Mouse (Mus musculus): ENCODE measurements around the gene Snrpd3.
"Not testable (repeated sequence)": the region's sequence is repeated elsewhere in the genome, so short reads cannot be mapped to it uniquely, and the experiment has no call there.

Gene Snrpd3

GRCm38 (mm10) chr10:75547901-75548300, 30.6 kb downstream of the Snrpd3 start:
- no peak for DNase-seq

- no peak for DNase-seq
Measured at GRCm38 (mm10) chr10:75548486-75548885, 31.1 kb downstream of the Snrpd3 start.

DNA sequence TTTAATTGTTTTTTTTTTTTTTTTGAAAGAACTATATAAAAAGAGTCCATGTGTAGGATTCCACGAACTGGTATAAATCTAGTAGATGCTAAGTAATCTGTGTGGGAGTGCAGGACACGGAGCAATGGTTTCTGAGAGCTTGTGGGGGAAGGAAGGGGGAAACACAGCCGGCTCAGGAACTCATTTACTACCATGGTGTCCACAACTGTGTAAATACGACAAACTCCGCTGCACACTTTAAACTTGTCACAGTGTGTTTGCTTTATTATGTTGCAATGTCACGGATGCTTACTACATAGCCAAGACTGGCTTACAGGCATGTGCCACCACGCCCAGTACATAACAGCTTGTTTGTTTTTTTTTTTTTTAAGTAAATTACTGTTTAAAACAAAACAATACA, 32.5 kb downstream of the Snrpd3 start:
- DNase-seq, result no peak

DNA sequence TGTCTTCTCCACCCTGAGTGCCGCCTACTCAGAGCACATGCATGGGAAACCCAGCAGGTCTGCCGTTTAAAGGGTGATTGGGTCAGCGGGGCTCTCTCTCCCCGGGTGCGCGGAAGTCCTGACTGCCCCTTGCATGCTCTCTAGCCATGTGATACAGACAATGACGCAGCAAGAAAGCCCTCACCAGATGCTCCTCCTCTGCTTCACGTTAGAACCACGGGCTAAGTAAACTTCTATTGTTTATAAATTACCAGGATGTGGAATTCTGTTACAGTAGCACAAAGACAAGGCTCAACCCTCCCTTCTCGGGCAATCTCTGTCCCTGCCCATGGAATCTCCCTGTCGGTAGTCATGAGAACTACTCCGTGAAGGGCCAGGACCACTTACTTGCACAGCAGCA, 33.8 kb downstream of the Snrpd3 start:
- DNase-seq, result no peak

DNA sequence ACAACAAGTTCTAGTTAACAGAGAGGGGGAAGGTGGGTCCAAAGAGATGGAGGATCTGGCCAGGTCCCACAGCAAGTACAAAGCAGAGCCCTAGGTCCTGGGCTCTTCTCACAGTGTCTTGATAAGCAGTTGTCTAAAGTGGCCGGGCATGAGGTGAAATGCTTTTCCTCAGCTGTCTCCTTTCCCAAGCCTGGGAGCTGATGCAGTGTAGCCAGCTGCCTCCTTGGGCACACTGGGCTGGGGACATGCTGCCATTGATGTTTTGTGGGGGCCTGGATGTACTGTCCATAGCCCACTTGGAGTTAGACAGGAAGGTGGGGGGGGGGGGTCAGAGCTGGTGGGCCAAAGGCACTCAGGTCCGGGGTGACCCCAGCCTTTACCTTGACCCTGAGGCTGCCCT, 34.8 kb downstream of the Snrpd3 start:
- no peak for DNase-seq

- DNase-seq, result no peak
Measured at GRCm38 (mm10) chr10:75552701-75553450, 35.5 kb downstream of the Snrpd3 start.

DNA sequence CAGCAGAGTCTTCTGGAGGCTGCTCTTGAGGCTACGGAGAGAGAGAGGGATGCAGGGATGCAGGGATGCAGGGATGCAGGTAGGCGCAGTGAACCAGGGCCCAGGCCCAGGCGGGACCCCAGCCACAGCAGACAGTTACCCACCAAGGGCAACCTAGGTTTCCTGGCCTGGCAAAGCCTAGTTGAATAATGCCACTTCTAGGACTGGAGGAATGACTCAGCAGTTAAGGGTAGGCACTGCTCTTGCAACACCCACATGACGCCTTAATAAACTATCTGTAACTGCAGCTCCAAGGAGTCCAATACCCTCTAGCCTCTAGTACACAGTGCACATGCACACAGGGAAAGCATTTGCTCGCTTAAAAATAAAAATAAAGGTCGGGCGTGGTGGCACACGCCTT, 36.7 kb downstream of the Snrpd3 start:
- DNase-seq, result no peak

DNA sequence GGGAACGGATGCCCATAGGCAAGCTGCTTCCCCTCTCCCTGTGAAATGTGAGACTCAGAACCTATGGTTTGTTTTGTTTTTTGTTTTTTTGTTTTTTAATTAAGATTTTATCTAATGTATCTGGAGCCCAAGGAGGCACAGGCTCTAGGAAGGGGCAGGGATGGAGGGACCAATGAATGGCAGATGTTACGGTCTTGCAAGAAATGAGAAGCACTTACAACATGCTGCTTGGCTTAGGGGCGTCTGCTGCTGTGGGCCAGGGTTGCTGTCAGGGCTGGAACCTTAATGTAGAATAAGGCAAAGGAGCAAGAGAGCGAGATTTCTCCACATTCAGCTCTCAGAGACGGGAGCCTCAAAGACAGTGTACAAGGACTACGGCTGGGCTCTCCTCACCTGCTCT, 38.2 kb downstream of the Snrpd3 start:
- no peak for DNase-seq

DNA sequence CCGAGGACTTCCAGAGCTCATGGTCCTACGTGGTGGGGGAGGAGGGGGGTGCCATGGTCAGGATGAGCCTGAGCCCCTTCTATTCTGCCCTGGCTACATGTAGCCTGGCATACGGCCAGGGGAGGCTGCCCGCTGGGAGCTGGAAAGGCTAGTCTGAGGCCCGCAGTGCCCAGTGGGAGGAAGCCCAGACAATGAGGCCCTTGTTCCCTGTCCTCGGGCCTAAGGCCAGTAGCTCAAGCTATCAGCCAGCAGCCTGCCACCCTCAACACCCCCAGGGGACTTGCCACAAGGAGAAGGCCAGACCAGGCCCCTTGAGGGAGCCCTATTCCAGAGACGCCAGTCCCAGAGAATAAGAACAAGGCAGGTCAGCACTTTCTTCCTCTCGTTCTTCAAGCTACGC, 38.7 kb downstream of the Snrpd3 start:
- DNase-seq, result peak; percentile 78 to 89

DNA sequence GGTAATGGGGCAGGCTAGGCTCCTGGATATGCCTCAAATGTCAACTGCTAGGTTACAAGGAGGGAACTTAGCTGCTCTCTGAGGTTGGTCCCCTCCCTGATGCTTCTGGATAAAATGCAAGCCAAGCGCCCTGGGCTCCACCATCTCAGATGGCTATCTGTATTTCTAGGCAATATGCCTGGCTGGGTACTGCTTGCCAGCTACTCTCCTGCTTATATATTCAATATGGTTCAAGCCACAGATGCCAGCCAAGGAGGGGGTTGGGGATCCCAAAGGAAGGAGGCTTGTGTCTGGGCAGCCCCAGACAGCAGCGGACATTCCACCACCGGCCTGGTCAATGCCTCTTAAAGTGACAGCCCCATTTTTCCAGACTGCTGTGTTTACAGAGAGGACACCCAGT, 41.2 kb downstream of the Snrpd3 start:
- DNase-seq, result peak; percentile 94 to 97

DNA sequence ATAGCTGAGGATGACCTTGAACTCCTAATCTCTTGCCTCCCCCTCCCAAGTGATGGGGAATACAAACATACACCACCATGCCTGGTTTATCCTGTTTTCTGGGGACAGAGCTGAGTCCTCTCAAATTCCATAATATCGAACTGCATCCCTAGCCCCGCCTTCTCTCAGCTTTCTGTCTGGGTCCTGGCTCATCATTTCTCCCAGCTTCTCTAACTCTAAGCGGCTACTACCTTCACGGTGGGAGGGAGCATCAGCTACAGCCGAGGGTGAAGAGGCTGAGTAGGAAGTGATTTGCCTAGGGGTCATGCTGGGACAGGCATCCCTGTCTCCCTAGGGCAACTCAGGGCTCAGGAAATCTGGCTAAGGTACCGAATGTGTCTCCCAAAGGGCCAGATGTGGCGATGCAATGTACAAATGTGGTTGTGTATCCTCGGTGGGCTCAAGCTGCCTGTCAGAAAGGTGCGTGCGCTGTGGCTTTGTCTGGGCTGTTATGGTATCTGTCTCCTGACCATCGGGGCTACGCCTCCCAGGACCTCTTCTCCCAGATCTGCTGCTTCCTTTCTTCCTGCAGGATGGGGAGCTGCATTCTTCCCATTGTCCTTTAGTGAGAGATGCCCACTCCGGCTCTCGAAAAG, 41.8 kb downstream of the Snrpd3 start:
- DNase-seq, result peak; percentile 45 to 55

GRCm38 (mm10) chr10:75559676-75560548, 42.6 kb downstream of the Snrpd3 start, which contains the start of gene Lrrc75b:
TSS of gene Lrrc75b (minus strand) at chr10:75560330.
- DNase-seq, result peak; percentile 86 to 88

GRCm38 (mm10) chr10:75560549-75560899, 43.2 kb downstream of the Snrpd3 start:
- no peak for DNase-seq

DNA sequence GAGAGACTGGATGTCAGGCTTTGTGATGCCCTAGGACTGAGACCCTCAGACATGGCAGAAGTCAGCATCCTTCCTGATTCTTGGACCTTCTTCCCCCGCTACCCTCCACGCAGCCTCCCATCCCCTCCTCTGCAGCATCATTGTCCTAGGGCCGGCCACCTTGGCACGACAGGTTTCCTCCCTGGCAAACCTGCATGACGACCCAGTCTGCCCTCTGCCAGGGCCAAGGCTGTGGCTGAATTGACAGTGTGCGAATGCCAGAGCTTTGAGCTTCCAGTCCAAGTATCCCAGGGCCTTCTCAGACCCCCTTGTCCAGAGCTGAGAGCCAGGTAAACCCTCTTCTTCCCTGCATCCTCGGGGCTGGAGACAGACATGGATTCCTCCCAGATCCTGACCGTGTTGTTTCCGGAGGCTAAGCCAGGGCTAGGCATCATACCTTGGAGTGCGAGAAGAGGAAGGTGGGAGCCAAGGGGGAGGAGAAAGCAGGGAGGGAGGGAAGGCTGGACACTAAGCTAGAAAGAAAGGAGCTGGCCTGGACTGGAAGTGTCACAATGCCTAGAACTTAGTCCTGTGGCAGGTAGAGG, 43.8 kb downstream of the Snrpd3 start, which contains the start of gene Ggt1:
Gene Ggt1 (plus strand): TSS at position 534 of the 584 bp plus-strand sequence.
- peak; percentile 72 to 81 for DNase-seq

- no peak for DNase-seq
Measured at GRCm38 (mm10) chr10:75562596-75562995, 45.2 kb downstream of the Snrpd3 start.

- no peak for DNase-seq
Measured at GRCm38 (mm10) chr10:75564687-75565265, 47.4 kb downstream of the Snrpd3 start.

GRCm38 (mm10) chr10:75565436-75565835, 48.1 kb downstream of the Snrpd3 start:
- DNase-seq, result no peak

GRCm38 (mm10) chr10:75565906-75566305, 48.6 kb downstream of the Snrpd3 start:
- DNase-seq, result no peak

GRCm38 (mm10) chr10:75566321-75566720, 49.0 kb downstream of the Snrpd3 start:
- DNase-seq, result peak in 1 of 2 experiments; percentile 21

GRCm38 (mm10) chr10:75566765-75567164, 49.4 kb downstream of the Snrpd3 start:
- not testable (repeated sequence) for DNase-seq

DNA sequence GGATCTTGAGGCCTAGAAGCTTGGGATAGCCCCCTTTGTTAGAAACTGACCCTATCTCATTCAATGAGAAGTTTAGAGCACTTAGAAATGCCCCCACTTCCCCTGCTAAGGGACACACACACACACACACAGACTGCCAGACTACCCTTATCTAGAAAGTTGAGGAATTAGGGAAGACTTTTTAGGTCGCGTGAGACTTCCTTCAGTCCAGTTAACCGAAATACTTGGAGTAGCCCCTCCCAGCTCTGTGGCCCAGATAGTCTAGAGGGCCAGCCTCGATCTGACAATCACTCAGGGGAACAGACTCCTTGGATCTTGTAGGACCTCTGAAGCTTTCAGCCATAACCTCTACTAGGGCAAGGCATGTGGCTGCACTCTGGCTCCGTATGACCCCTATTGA, 50.7 kb downstream of the Snrpd3 start:
- DNase-seq, result no peak

- no peak for DNase-seq
Measured at GRCm38 (mm10) chr10:75568441-75568840, 51.1 kb downstream of the Snrpd3 start.

DNA sequence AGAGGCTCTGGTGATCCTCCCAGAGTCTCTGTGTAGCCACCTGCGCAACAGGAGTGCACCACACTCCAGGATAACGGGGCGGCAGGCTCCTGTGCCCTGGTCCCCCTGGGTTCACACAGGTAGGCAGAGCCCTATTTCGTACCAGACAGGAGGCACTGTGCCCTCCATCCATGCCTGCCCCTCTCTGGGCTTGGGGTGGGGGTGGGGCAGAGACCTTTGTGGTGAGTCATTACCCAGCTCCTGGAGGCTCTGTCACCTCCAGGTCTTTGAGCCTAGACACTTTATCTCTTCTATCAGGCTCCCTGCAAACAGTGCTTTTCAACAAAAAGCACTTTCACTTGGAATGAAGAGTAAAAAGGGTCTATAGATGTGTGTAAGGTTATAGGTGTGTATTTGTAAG, 51.5 kb downstream of the Snrpd3 start:
- DNase-seq, result no peak
